Mouse (Mus musculus) liver, embryonic 14.5 days (tissue): Measurements from ENCODE around the gene Dram1.

ENCODE experiments used
- CTCF ChIP-seq: IDR thresholded peaks from 2 replicates; pipeline ENCODE4 v1.5.1; 2016; ENCODE audit warnings: antibody characterized with exemption, low read depth, control low read depth
- EP300 ChIP-seq: IDR thresholded peaks from 2 replicates; pipeline ENCODE4 v1.6.1; 2016; ENCODE audit warnings: antibody characterized with exemption, low read depth

DNA sequence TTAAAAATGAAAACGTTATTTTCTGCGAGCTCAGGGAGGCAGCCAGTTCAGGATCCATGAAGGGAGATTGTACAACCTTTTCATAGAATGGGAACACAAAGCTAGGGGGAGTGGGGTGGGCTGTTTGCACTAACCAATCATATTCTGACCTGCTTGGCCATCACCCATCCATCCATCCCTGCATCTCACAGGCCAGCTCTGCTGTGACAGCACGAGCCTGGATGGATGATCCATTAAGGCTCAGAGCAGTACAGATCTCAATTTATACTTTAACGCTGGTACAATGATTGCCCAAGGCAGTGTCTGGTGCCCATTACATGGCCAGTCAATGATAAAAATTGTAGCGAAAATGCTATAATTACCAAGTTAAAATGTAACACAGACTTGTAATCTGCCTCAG lies 48.0 kb upstream of the Dram1 start:
- no peak for TF ChIP-seq CTCF
- TF ChIP-seq EP300: no peak
